Mouse (Mus musculus): ENCODE data around the gene Dpt. TPM values are rescaled to one million over a fixed set of nuclear protein-coding genes. Genes with fewer than 3 reads are reported as not detected.

The Dpt gene
- total and polyA plus RNA-seq, 2 experiments from 2014 or later, result 0.52 to 1.2 TPM

- no peaks in the 10 kb centered on the region for H3K27me3 ChIP-seq (ENCODE audit: insufficient read depth, low read length)
- WGBS, result 91% methylated on average over 4 of the region's 4 CpGs
- no peak overlapping the region for H3K4me2 ChIP-seq (ENCODE audit: low read depth, low read length, poor library complexity, severe bottlenecking)
- no peak for DNase-seq (ENCODE audit: low spot score)
- no peaks in the 10 kb centered on the region for H3K9me3 ChIP-seq (ENCODE audit: low read length)
- H3K4me3 ChIP-seq (ENCODE audit: low read depth, low read length), result no peak overlapping the region
- H3K36me3 ChIP-seq (ENCODE audit: insufficient read depth, low read length), result no peaks in the 10 kb centered on the region
- H3K9ac ChIP-seq (replicated peaks; ENCODE audit: low read length, poor library complexity, severe bottlenecking), result no peak overlapping the region
- no peak overlapping the region for H3K27ac ChIP-seq (ENCODE audit: low read depth, low read length)
- ATAC-seq (ENCODE audit: low FRiP score), result no peak
- TF ChIP-seq CTCF (IDR thresholded peaks at IDR 0.05), result no peak
- H3K4me1 ChIP-seq (ENCODE audit: insufficient read depth, low read length), result no peaks in the 10 kb centered on the region
Measured at GRCm38 (mm10) chr1:164793049-164793448, 3.4 kb upstream of the Dpt start.

DNA sequence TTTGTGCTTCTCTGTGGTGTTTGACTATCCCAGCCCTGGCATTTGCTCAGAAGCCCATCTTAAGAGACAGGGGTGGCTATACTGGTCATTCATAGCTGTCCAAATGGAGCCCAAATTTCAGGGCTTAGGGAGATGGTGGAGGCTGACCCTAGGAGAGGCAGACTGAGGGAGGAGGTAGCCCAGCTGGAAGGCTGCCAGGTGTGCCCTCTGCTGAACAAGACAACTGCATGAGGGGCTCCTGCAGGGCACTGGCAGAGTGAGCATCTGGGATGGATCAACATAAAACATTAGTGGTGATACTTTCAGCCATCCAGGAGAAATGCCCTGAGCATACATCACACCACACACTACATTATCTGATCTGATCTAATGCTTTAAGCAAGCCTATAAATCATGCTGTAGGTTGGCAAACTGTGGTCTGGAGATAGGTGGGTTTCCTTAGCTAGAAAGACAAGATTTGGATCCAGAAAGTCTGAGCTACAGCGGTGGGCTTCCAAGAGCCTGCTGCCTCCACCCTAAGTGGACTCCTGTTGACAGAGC lies 1.4 kb downstream of the Dpt start:
- no peak for ATAC-seq (ENCODE audit: low FRiP score)
- H3K4me2 ChIP-seq (ENCODE audit: low read depth, low read length, poor library complexity, severe bottlenecking), result no peak overlapping the region
- DNase-seq (ENCODE audit: low spot score), result no peak
- no peaks in the 10 kb centered on the region for H3K27me3 ChIP-seq (ENCODE audit: insufficient read depth, low read length)
- no peaks in the 10 kb centered on the region for H3K9me3 ChIP-seq (ENCODE audit: low read length)
- H3K36me3 ChIP-seq (ENCODE audit: insufficient read depth, low read length), result no peaks in the 10 kb centered on the region
- no peak overlapping the region for H3K4me3 ChIP-seq (ENCODE audit: low read depth, low read length)
- no peak overlapping the region for H3K27ac ChIP-seq (ENCODE audit: low read depth, low read length)
- WGBS, result 96% methylated on average over 1 of the region's 1 CpGs
- no peak for TF ChIP-seq CTCF (IDR thresholded peaks at IDR 0.05)
- H3K4me1 ChIP-seq (ENCODE audit: insufficient read depth, low read length), result no peaks in the 10 kb centered on the region
- H3K9ac ChIP-seq (replicated peaks; ENCODE audit: low read length, poor library complexity, severe bottlenecking), result no peak overlapping the region

DNA sequence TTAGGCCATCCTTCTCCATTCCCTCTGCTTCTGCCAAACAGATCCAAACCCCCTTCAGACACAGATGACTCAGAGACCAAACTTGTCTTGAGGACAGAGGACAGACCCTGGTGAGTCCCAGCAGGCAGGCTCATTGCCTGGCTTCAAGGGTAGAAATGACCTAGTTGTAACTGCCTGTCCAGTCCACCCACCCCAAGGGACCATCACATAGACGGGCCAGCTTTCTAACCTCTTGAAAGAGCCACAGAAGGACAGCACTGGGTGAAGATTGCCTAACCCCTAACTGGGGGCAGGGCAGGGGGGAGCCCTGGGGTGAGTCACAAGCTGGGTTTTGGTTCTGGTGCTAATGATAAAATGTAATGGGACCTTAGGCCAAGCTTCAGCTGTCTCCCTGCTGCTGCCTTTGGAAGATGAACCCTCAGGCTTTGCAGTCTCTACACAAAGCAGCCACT lies 2.1 kb downstream of the Dpt start:
- no peaks in the 10 kb centered on the region for H3K36me3 ChIP-seq (ENCODE audit: insufficient read depth, low read length)
- no peaks in the 10 kb centered on the region for H3K9me3 ChIP-seq (ENCODE audit: low read length)
- H3K27ac ChIP-seq (ENCODE audit: low read depth, low read length), result no peak overlapping the region
- DNase-seq (ENCODE audit: low spot score) (no peak), ATAC-seq (ENCODE audit: low FRiP score) (no peak)
- H3K4me3 ChIP-seq (ENCODE audit: low read depth, low read length), result no peak overlapping the region
- WGBS, result 68% methylated on average over 1 of the region's 1 CpGs
- H3K4me1 ChIP-seq (ENCODE audit: insufficient read depth, low read length), result no peaks in the 10 kb centered on the region
- H3K27me3 ChIP-seq (ENCODE audit: insufficient read depth, low read length), result no peaks in the 10 kb centered on the region
- no peak overlapping the region for H3K4me2 ChIP-seq (ENCODE audit: low read depth, low read length, poor library complexity, severe bottlenecking)
- no peak for TF ChIP-seq CTCF (IDR thresholded peaks at IDR 0.05)
- no peak overlapping the region for H3K9ac ChIP-seq (replicated peaks; ENCODE audit: low read length, poor library complexity, severe bottlenecking)

GRCm38 (mm10) chr1:164799161-164799560 lies 2.7 kb downstream of the Dpt start:
- Histone ChIP-seq H3K36me3 (ENCODE audit: insufficient read depth, low read length) (no peaks in the 10 kb centered on the region), H3K4me2 (ENCODE audit: low read depth, low read length, poor library complexity, severe bottlenecking) (no peak overlapping the region), H3K4me1 (ENCODE audit: insufficient read depth, low read length) (no peaks in the 10 kb centered on the region), H3K27me3 (ENCODE audit: insufficient read depth, low read length) (no peaks in the 10 kb centered on the region), H3K27ac (ENCODE audit: low read depth, low read length) (no peak overlapping the region), H3K4me3 (ENCODE audit: low read depth, low read length) (no peak overlapping the region), H3K9ac (replicated peaks; ENCODE audit: low read length, poor library complexity, severe bottlenecking) (no peak overlapping the region), H3K9me3 (ENCODE audit: low read length) (no peaks in the 10 kb centered on the region)
- WGBS, result 78% methylated on average over 3 of the region's 3 CpGs
- ATAC-seq (ENCODE audit: low FRiP score) (no peak), DNase-seq (ENCODE audit: low spot score) (no peak)
- TF ChIP-seq CTCF (IDR thresholded peaks at IDR 0.05), result no peak

DNA sequence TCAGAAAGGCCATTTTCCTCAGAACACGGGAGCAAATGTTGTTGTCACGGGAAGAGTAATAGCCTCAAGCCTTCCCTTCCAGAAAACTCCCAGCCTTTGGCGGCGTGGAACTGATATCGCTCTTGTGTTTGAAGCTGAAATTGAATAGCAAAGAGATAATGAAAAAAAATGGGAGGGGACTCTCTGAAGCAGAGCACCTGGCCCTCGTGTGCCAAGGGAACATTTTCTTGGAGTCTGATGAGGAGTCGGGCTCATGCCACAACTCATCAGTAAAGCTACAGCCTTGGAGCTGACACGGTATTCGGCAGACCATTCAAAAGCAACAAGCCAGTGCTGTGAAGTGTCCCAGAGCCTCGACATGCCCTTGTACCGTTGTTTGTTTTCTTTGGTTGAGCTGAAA lies 7.8 kb downstream of the Dpt start:
- Histone ChIP-seq H3K9me3 (ENCODE audit: low read length) (no peaks in the 10 kb centered on the region), H3K4me3 (ENCODE audit: low read depth, low read length) (no peak overlapping the region), H3K36me3 (ENCODE audit: insufficient read depth, low read length) (no peaks in the 10 kb centered on the region), H3K4me2 (ENCODE audit: low read depth, low read length, poor library complexity, severe bottlenecking) (no peak overlapping the region), H3K4me1 (ENCODE audit: insufficient read depth, low read length) (no peaks in the 10 kb centered on the region), H3K27ac (ENCODE audit: low read depth, low read length) (no peak overlapping the region), H3K27me3 (ENCODE audit: insufficient read depth, low read length) (no peaks in the 10 kb centered on the region), H3K9ac (replicated peaks; ENCODE audit: low read length, poor library complexity, severe bottlenecking) (no peak overlapping the region)
- DNase-seq (ENCODE audit: low spot score), result no peak
- 75% methylated on average over 11 of the region's 11 CpGs for WGBS
- no peak for TF ChIP-seq CTCF (IDR thresholded peaks at IDR 0.05)
- 0 out of 2 replicates have a peak, but pooled peaks have one; percentile 16 for ATAC-seq (ENCODE audit: low FRiP score)

DNA sequence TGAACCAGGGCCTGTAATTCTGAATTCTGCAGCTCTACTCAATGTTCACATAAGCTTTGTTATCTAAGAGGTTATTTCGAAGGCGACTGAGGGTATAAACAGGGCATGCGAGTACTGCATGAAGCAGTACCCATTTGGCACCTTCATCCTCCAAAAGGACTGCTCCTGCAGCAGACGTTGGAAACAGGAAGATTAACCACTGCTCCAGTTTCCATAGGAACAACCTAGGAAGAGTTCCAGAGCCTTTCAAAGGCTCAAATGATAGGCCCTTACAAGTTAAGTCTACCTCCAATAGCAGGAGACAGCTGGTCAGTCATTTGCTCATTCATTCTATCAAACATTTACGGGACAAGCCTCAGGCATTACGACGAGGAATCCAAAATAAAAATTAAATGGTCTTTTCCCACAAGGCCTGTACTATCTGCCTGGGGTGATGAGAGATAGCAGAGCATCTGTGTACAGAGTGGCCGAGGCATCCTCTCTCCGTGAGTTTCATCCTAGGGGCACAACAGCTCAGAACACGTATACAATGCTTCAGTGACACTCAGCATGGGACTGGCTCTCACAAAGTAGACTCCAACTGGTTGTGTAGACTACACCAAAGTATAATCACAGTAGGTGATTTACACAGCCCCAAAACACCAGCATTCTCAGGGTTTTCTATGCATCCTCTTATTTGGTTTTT lies 8.4 kb downstream of the Dpt start:
- Histone ChIP-seq H3K27me3 (ENCODE audit: insufficient read depth, low read length) (no peaks in the 10 kb centered on the region), H3K9ac (replicated peaks; ENCODE audit: low read length, poor library complexity, severe bottlenecking) (no peak overlapping the region), H3K4me3 (ENCODE audit: low read depth, low read length) (no peak overlapping the region), H3K4me2 (ENCODE audit: low read depth, low read length, poor library complexity, severe bottlenecking) (no peak overlapping the region), H3K36me3 (ENCODE audit: insufficient read depth, low read length) (no peaks in the 10 kb centered on the region), H3K9me3 (ENCODE audit: low read length) (no peaks in the 10 kb centered on the region), H3K27ac (ENCODE audit: low read depth, low read length) (no peak overlapping the region), H3K4me1 (ENCODE audit: insufficient read depth, low read length) (no peaks in the 10 kb centered on the region)
- TF ChIP-seq CTCF (IDR thresholded peaks at IDR 0.05), result no peak
- ATAC-seq (ENCODE audit: low FRiP score) (0 out of 2 replicates have a peak, but pooled peaks have one; percentile 68), DNase-seq (ENCODE audit: low spot score) (peak; percentile 62)
- 59% methylated on average over 10 of the region's 10 CpGs for WGBS
